Mouse (Mus musculus): ENCODE data around the gene Epyc. TPM values are rescaled to one million over a fixed set of nuclear protein-coding genes. Genes with fewer than 3 reads are reported as not detected.

The Epyc gene
- polyA plus RNA-seq (2015; fragmentation: Nextera tagmentation; extraction: Ambion mirVana): 0.79 TPM in 1 of 2 replicates, not detected in the other

GRCm38 (mm10) chr10:97643768-97644167 is at the start of gene Epyc:
Gene Epyc (plus strand): TSS chr10:97644068.
- ATAC-seq (ENCODE audit: insufficient read depth): no peak
- Histone ChIP-seq H3K36me3 (replicated peaks) (no peaks in the 10 kb centered on the region), H3K4me3 (replicated peaks) (no peak within 1 kb of the TSS), H3K27me3 (no peaks in the 10 kb centered on the region), H3K27ac (replicated peaks) (no peak within 1 kb of the TSS), H3K9ac (no peak within 1 kb of the TSS), H3K4me1 (replicated peaks) (no peaks in the 10 kb centered on the region), H3K4me2 (no peak within 1 kb of the TSS), H3K9me3 (replicated peaks) (no peaks in the 10 kb centered on the region)
- WGBS (ENCODE audit: insufficient replicate concordance): 46% methylated on average over 2 of the region's 2 CpGs

- Histone ChIP-seq H3K9ac (no peak overlapping the region), H3K27me3 (no peaks in the 10 kb centered on the region), H3K4me2 (no peak overlapping the region), H3K27ac (replicated peaks) (no peak overlapping the region), H3K9me3 (replicated peaks) (no peaks in the 10 kb centered on the region), H3K4me1 (replicated peaks) (no peaks in the 10 kb centered on the region), H3K36me3 (replicated peaks) (no peaks in the 10 kb centered on the region), H3K4me3 (replicated peaks) (no peak overlapping the region)
- no peak for ATAC-seq (ENCODE audit: insufficient read depth)
- WGBS (ENCODE audit: insufficient replicate concordance): 65% methylated on average over 1 of the region's 1 CpGs
Measured at GRCm38 (mm10) chr10:97595680-97596079, 48.2 kb upstream of the Epyc start.

GRCm38 (mm10) chr10:97601744-97602143 is 42.1 kb upstream of the Epyc start:
- 50% methylated on average over 4 of the region's 4 CpGs for WGBS (ENCODE audit: insufficient replicate concordance)
- Histone ChIP-seq H3K36me3 (replicated peaks) (no peaks in the 10 kb centered on the region), H3K4me3 (replicated peaks) (no peak overlapping the region), H3K9ac (no peak overlapping the region), H3K4me1 (replicated peaks) (no peaks in the 10 kb centered on the region), H3K4me2 (no peak overlapping the region), H3K9me3 (replicated peaks) (no peaks in the 10 kb centered on the region), H3K27ac (replicated peaks) (no peak overlapping the region), H3K27me3 (no peaks in the 10 kb centered on the region)
- no peak for ATAC-seq (ENCODE audit: insufficient read depth)

GRCm38 (mm10) chr10:97603256-97603655 is 40.6 kb upstream of the Epyc start:
- Histone ChIP-seq H3K4me1 (replicated peaks) (no peaks in the 10 kb centered on the region), H3K27ac (replicated peaks) (no peak overlapping the region), H3K36me3 (replicated peaks) (no peaks in the 10 kb centered on the region), H3K9ac (no peak overlapping the region), H3K4me2 (no peak overlapping the region), H3K9me3 (replicated peaks) (no peaks in the 10 kb centered on the region), H3K4me3 (replicated peaks) (no peak overlapping the region), H3K27me3 (no peaks in the 10 kb centered on the region)
- no peak for ATAC-seq (ENCODE audit: insufficient read depth)

- Histone ChIP-seq H3K4me2 (no peak within 1 kb of the TSS), H3K9ac (no peak within 1 kb of the TSS), H3K4me3 (replicated peaks) (no peak within 1 kb of the TSS), H3K27ac (replicated peaks) (no peak within 1 kb of the TSS), H3K9me3 (replicated peaks) (no peaks in the 10 kb centered on the region), H3K36me3 (replicated peaks) (no peaks in the 10 kb centered on the region), H3K4me1 (replicated peaks) (no peaks in the 10 kb centered on the region), H3K27me3 (no peaks in the 10 kb centered on the region)
- 48% methylated on average over 2 of the region's 2 CpGs for WGBS (ENCODE audit: insufficient replicate concordance)
- ATAC-seq (ENCODE audit: insufficient read depth): no peak
Measured at GRCm38 (mm10) chr10:97606579-97606978, 37.3 kb upstream of the Epyc start, which contains the start of gene Kera. Gene Kera (plus strand): TSS chr10:97606879.

- Histone ChIP-seq H3K27ac (replicated peaks) (no peak overlapping the region), H3K27me3 (no peaks in the 10 kb centered on the region), H3K4me3 (replicated peaks) (no peak overlapping the region), H3K9me3 (replicated peaks) (no peaks in the 10 kb centered on the region), H3K36me3 (replicated peaks) (no peaks in the 10 kb centered on the region), H3K4me1 (replicated peaks) (no peaks in the 10 kb centered on the region), H3K9ac (no peak overlapping the region), H3K4me2 (no peak overlapping the region)
- no peak for ATAC-seq (ENCODE audit: insufficient read depth)
- 67% methylated on average over 1 of the region's 1 CpGs for WGBS (ENCODE audit: insufficient replicate concordance)
Measured at GRCm38 (mm10) chr10:97622328-97622727, 21.5 kb upstream of the Epyc start.

GRCm38 (mm10) chr10:97624381-97624780 is 19.5 kb upstream of the Epyc start:
- no peaks in the 10 kb centered on the region for H3K4me1 ChIP-seq (replicated peaks)
- H3K27me3 ChIP-seq: no peaks in the 10 kb centered on the region
- no peaks in the 10 kb centered on the region for H3K9me3 ChIP-seq (replicated peaks)
- H3K4me3 ChIP-seq (replicated peaks): no peak overlapping the region
- whole genome bisulfite sequencing (ENCODE audit: insufficient replicate concordance): 74% methylated on average over 2 of the region's 2 CpGs
- H3K9ac ChIP-seq: no peak overlapping the region
- H3K4me2 ChIP-seq: no peak overlapping the region
- ATAC-seq (ENCODE audit: insufficient read depth): no peak
- H3K27ac ChIP-seq (replicated peaks): no peak overlapping the region
- no peaks in the 10 kb centered on the region for H3K36me3 ChIP-seq (replicated peaks)

- Histone ChIP-seq H3K27ac (replicated peaks) (no peak overlapping the region), H3K4me1 (replicated peaks) (no peaks in the 10 kb centered on the region), H3K36me3 (replicated peaks) (no peaks in the 10 kb centered on the region), H3K4me3 (replicated peaks) (no peak overlapping the region), H3K9ac (no peak overlapping the region), H3K27me3 (no peaks in the 10 kb centered on the region), H3K4me2 (no peak overlapping the region), H3K9me3 (replicated peaks) (no peaks in the 10 kb centered on the region)
- no peak for ATAC-seq (ENCODE audit: insufficient read depth)
- 53% methylated on average over 4 of the region's 4 CpGs for WGBS (ENCODE audit: insufficient replicate concordance)
Measured at GRCm38 (mm10) chr10:97625116-97625515, 18.8 kb upstream of the Epyc start.

- no peak overlapping the region for H3K9ac ChIP-seq
- no peaks in the 10 kb centered on the region for H3K4me1 ChIP-seq (replicated peaks)
- no peak overlapping the region for H3K4me2 ChIP-seq
- no peaks in the 10 kb centered on the region for H3K27me3 ChIP-seq
- ATAC-seq (ENCODE audit: insufficient read depth): no peak
- no peak overlapping the region for H3K4me3 ChIP-seq (replicated peaks)
- H3K9me3 ChIP-seq (replicated peaks): no peaks in the 10 kb centered on the region
- 61% methylated on average over 1 of the region's 1 CpGs for WGBS (ENCODE audit: insufficient replicate concordance)
- H3K36me3 ChIP-seq (replicated peaks): no peaks in the 10 kb centered on the region
- no peak overlapping the region for H3K27ac ChIP-seq (replicated peaks)
Measured at GRCm38 (mm10) chr10:97626543-97626942, 17.3 kb upstream of the Epyc start.

- WGBS (ENCODE audit: insufficient replicate concordance): 77% methylated on average over 3 of the region's 3 CpGs
- H3K4me1 ChIP-seq (replicated peaks): no peaks in the 10 kb centered on the region
- H3K36me3 ChIP-seq (replicated peaks): no peaks in the 10 kb centered on the region
- no peaks in the 10 kb centered on the region for H3K9me3 ChIP-seq (replicated peaks)
- H3K4me2 ChIP-seq: no peak overlapping the region
- no peaks in the 10 kb centered on the region for H3K27me3 ChIP-seq
- no peak for ATAC-seq (ENCODE audit: insufficient read depth)
- H3K27ac ChIP-seq (replicated peaks): no peak overlapping the region
- no peak overlapping the region for H3K9ac ChIP-seq
- no peak overlapping the region for H3K4me3 ChIP-seq (replicated peaks)
Measured at GRCm38 (mm10) chr10:97631061-97631460, 12.8 kb upstream of the Epyc start.

GRCm38 (mm10) chr10:97641926-97642325 is 1.9 kb upstream of the Epyc start:
- H3K9me3 ChIP-seq (replicated peaks): no peaks in the 10 kb centered on the region
- H3K4me2 ChIP-seq: no peak overlapping the region
- H3K4me3 ChIP-seq (replicated peaks): no peak overlapping the region
- no peak overlapping the region for H3K9ac ChIP-seq
- no peaks in the 10 kb centered on the region for H3K27me3 ChIP-seq
- no peaks in the 10 kb centered on the region for H3K4me1 ChIP-seq (replicated peaks)
- ATAC-seq (ENCODE audit: insufficient read depth): no peak
- no peaks in the 10 kb centered on the region for H3K36me3 ChIP-seq (replicated peaks)
- WGBS (ENCODE audit: insufficient replicate concordance): 49% methylated on average over 2 of the region's 2 CpGs
- H3K27ac ChIP-seq (replicated peaks): no peak overlapping the region

- Histone ChIP-seq H3K27ac (replicated peaks) (no peak overlapping the region), H3K9me3 (replicated peaks) (no peaks in the 10 kb centered on the region), H3K4me2 (no peak overlapping the region), H3K9ac (no peak overlapping the region), H3K27me3 (no peaks in the 10 kb centered on the region), H3K4me1 (replicated peaks) (no peaks in the 10 kb centered on the region), H3K36me3 (replicated peaks) (no peaks in the 10 kb centered on the region), H3K4me3 (replicated peaks) (no peak overlapping the region)
- 62% methylated on average over 2 of the region's 2 CpGs for WGBS (ENCODE audit: insufficient replicate concordance)
- ATAC-seq (ENCODE audit: insufficient read depth): no peak
Measured at GRCm38 (mm10) chr10:97650334-97650733, 6.5 kb downstream of the Epyc start.

Data from liver, embryonic 15.5 days (tissue).